Mouse (Mus musculus) stomach, embryonic 16.5 days (tissue): Measurements from ENCODE around the gene Phb2. TPM values are rescaled to one million over a fixed set of nuclear protein-coding genes. Genes with fewer than 3 reads are reported as not detected.

Experiments
- ATAC-seq: fragments of 200-750 bp; cut with Nextera tagmentation; 2 replicates; pipeline ENCODE4 v1.8.0; 2017; ENCODE audit warnings: moderate number of reproducible peaks, moderate TSS enrichment; ENCODE audit not compliant: insufficient read depth, low FRiP score
- H3K27ac ChIP-seq: fragments of 300-500 bp; sonication (generic); 2 replicates; pipeline ENCODE4 v1.5.1; 2014; ENCODE audit warnings: low read length
- H3K27me3 ChIP-seq: fragments of 300-500 bp; sonication (generic); 2 replicates; pipeline ENCODE4 v1.6.1; 2014; ENCODE audit warnings: low read length, control low read depth, mixed read lengths; ENCODE audit not compliant: control insufficient read depth, insufficient read depth
- H3K36me3 ChIP-seq: fragments of 300-500 bp; sonication (generic); 2 replicates; pipeline ENCODE4 v1.6.1; 2014; ENCODE audit warnings: low read length; ENCODE audit not compliant: control insufficient read depth, insufficient read depth
- H3K4me1 ChIP-seq: fragments of 300-500 bp; sonication (generic); 2 replicates; pipeline ENCODE4 v1.6.1; 2014; ENCODE audit warnings: low read length, control low read depth, mixed read lengths; ENCODE audit not compliant: control insufficient read depth, insufficient read depth
- H3K4me2 ChIP-seq: fragments of 300-500 bp; sonication (generic); 2 replicates; pipeline ENCODE4 v1.6.1; 2014; ENCODE audit warnings: low read depth, low read length, mixed read lengths
- H3K4me3 ChIP-seq: fragments of 300-500 bp; sonication (generic); replicated peaks from 2 replicates; pipeline ENCODE4 v1.5.1; 2014; ENCODE audit warnings: mild to moderate bottlenecking, low read length
- H3K9ac ChIP-seq: fragments of 300-500 bp; sonication (generic); 2 replicates; pipeline ENCODE4 v1.6.1; 2014; ENCODE audit warnings: low read length
- H3K9me3 ChIP-seq: fragments of 300-500 bp; sonication (generic); replicated peaks from 2 replicates; pipeline ENCODE4 v1.6.1; 2016; ENCODE audit warnings: low read length, control low read depth; ENCODE audit not compliant: control insufficient read depth
- WGBS: fragments of 180-500 bp; shearing (Covaris S2); extraction: QIAGEN DNeasy Blood & Tissue Kit; methylation state at CpG from one replicate; pipeline ENCODE4 v1.1.7; 2014; 5-methylcytosine and 5-hydroxymethylcytosine counted together
- polyA plus RNA-seq: library from polyadenylated mRNA; unstranded; fragments of >200 nt; fragmentation: Nextera tagmentation; extraction: Ambion mirVana; gene quantifications from 2 replicates; pipeline ENCODE4 v1.2.1, GENCODE M21; 2015

Phb2 gene
- polyA plus RNA-seq, 1 experiment from 2014 or later: 303 TPM

- no peaks in the 10 kb centered on the region for H3K27me3 ChIP-seq
- no peaks in the 10 kb centered on the region for H3K9me3 ChIP-seq
- H3K36me3 ChIP-seq: peaks cover 18% of the 10 kb centered on the region
- H3K4me1 ChIP-seq: peaks cover 18% of the 10 kb centered on the region
- peak overlapping the region; percentile 58 for H3K4me2 ChIP-seq
- 52% methylated on average over 20 of the region's 20 CpGs for WGBS
- no peak for ATAC-seq
- H3K9ac ChIP-seq: peak overlapping the region; percentile 86
- peak overlapping the region; percentile 96 for H3K27ac ChIP-seq
- peak overlapping the region; percentile 48 for H3K4me3 ChIP-seq
Observed at GRCm38 (mm10) chr6:124716864-124717490, 4.8 kb downstream of the Phb2 start.

- Histone ChIP-seq H3K4me1 (peaks cover 18% of the 10 kb centered on the region), H3K9ac (peak overlapping the region; percentile 86), H3K36me3 (peaks cover 18% of the 10 kb centered on the region), H3K4me3 (peak overlapping the region; percentile 48), H3K9me3 (no peaks in the 10 kb centered on the region), H3K27ac (peak overlapping the region; percentile 96), H3K4me2 (peak overlapping the region; percentile 58), H3K27me3 (no peaks in the 10 kb centered on the region)
- WGBS: 50% methylated on average over 13 of the region's 13 CpGs
- no peak for ATAC-seq
Observed at GRCm38 (mm10) chr6:124717968-124718367, 5.8 kb downstream of the Phb2 start.

- Histone ChIP-seq H3K27ac (peak overlapping the region; percentile 96), H3K9me3 (no peaks in the 10 kb centered on the region), H3K36me3 (peaks cover 18% of the 10 kb centered on the region), H3K4me3 (peak overlapping the region; percentile 48), H3K9ac (peak overlapping the region; percentile 86), H3K27me3 (no peaks in the 10 kb centered on the region), H3K4me1 (peaks cover 12% of the 10 kb centered on the region), H3K4me2 (peak overlapping the region; percentile 62)
- WGBS: 49% methylated on average over 16 of the region's 16 CpGs
- ATAC-seq: peak; percentile 84
Observed at GRCm38 (mm10) chr6:124718703-124719102, 6.6 kb downstream of the Phb2 start.

GRCm38 (mm10) chr6:124719354-124719978 is 7.3 kb downstream of the Phb2 start:
- H3K4me1 ChIP-seq: peaks cover 6% of the 10 kb centered on the region
- no peaks in the 10 kb centered on the region for H3K9me3 ChIP-seq
- no peaks in the 10 kb centered on the region for H3K27me3 ChIP-seq
- peaks cover 17% of the 10 kb centered on the region for H3K36me3 ChIP-seq
- ATAC-seq: peak; percentile 45; the same call in 1 of the 2 replicates
- peak overlapping the region; percentile 62 for H3K4me2 ChIP-seq
- peak overlapping the region; percentile 86 for H3K9ac ChIP-seq
- H3K4me3 ChIP-seq: peak overlapping the region; percentile 48
- 56% methylated on average over 7 of the region's 7 CpGs for WGBS
- peak overlapping the region; percentile 96 for H3K27ac ChIP-seq

GRCm38 (mm10) chr6:124720904-124721303 is 8.8 kb downstream of the Phb2 start:
- H3K9ac ChIP-seq: peak overlapping the region; percentile 86
- 0 out of 2 replicates have a peak overlapping the region, but pooled peaks have one; percentile 1 for H3K4me3 ChIP-seq
- no peaks in the 10 kb centered on the region for H3K27me3 ChIP-seq
- WGBS: 63% methylated on average over 11 of the region's 11 CpGs
- H3K27ac ChIP-seq: peak overlapping the region; percentile 38
- peak overlapping the region; percentile 62 for H3K4me2 ChIP-seq
- peaks cover 2% of the 10 kb centered on the region; the same call in 1 of the 2 replicates for H3K36me3 ChIP-seq
- H3K9me3 ChIP-seq: no peaks in the 10 kb centered on the region
- no peak for ATAC-seq
- peaks cover 6% of the 10 kb centered on the region for H3K4me1 ChIP-seq

- H3K9me3 ChIP-seq: no peaks in the 10 kb centered on the region
- no peaks in the 10 kb centered on the region for H3K36me3 ChIP-seq
- ATAC-seq: no peak
- WGBS: 80% methylated on average over 6 of the region's 6 CpGs
- H3K4me1 ChIP-seq: no peaks in the 10 kb centered on the region; the same call in 1 of the 2 replicates
- H3K4me3 ChIP-seq: no peak overlapping the region
- no peak overlapping the region for H3K9ac ChIP-seq
- no peak overlapping the region for H3K27ac ChIP-seq
- H3K27me3 ChIP-seq: no peaks in the 10 kb centered on the region
- H3K4me2 ChIP-seq: no peak overlapping the region
Observed at GRCm38 (mm10) chr6:124722876-124723473, 10.8 kb downstream of the Phb2 start.

- Histone ChIP-seq H3K9ac (no peak overlapping the region), H3K27ac (no peak overlapping the region), H3K36me3 (no peaks in the 10 kb centered on the region), H3K27me3 (no peaks in the 10 kb centered on the region), H3K4me2 (no peak overlapping the region), H3K9me3 (no peaks in the 10 kb centered on the region), H3K4me3 (no peak overlapping the region), H3K4me1 (no peaks in the 10 kb centered on the region; the same call in 1 of the 2 replicates)
- ATAC-seq: no peak
- 68% methylated on average over 8 of the region's 8 CpGs for WGBS
Observed at GRCm38 (mm10) chr6:124723541-124723940, 11.4 kb downstream of the Phb2 start.

- ATAC-seq: no peak
- WGBS: 81% methylated on average over 10 of the region's 10 CpGs
- Histone ChIP-seq H3K9me3 (no peaks in the 10 kb centered on the region), H3K4me1 (no peaks in the 10 kb centered on the region; the same call in 1 of the 2 replicates), H3K9ac (no peak overlapping the region), H3K4me3 (no peak overlapping the region), H3K36me3 (no peaks in the 10 kb centered on the region), H3K4me2 (no peak overlapping the region), H3K27me3 (no peaks in the 10 kb centered on the region), H3K27ac (no peak overlapping the region)
Observed at GRCm38 (mm10) chr6:124724472-124724871, 12.3 kb downstream of the Phb2 start.

GRCm38 (mm10) chr6:124728621-124729020 is 16.5 kb downstream of the Phb2 start:
- H3K27me3 ChIP-seq: no peaks in the 10 kb centered on the region
- no peak overlapping the region for H3K9ac ChIP-seq
- H3K27ac ChIP-seq: no peak overlapping the region
- 78% methylated on average over 10 of the region's 10 CpGs for WGBS
- no peaks in the 10 kb centered on the region for H3K36me3 ChIP-seq
- no peak for ATAC-seq
- H3K4me3 ChIP-seq: no peak overlapping the region
- H3K4me2 ChIP-seq: no peak overlapping the region
- H3K4me1 ChIP-seq: no peaks in the 10 kb centered on the region
- H3K9me3 ChIP-seq: no peaks in the 10 kb centered on the region
